Mouse (Mus musculus) liver, adult 2 months (tissue): ENCODE measurements around the gene Ddrgk1. TPM values are rescaled to one million over a fixed set of nuclear protein-coding genes. Genes with fewer than 3 reads are reported as not detected.
A peak's percentile ranks its signal among the peaks of the same experiment; 100 is the strongest.

ENCODE experiments used
- DNase-seq: peaks from one replicate; pipeline ENCODE4 v3.0.0-alpha.2; 2011; ENCODE audit warnings: low read depth, low spot score; ENCODE audit errors: extremely low read depth
- H3K27ac ChIP-seq: fragments of 200-500 bp; replicated peaks from 2 replicates; pipeline ENCODE4 v1.5.1; 2012; ENCODE audit warnings: low read depth, mild to moderate bottlenecking, control low read depth, inconsistent platforms, low read length; ENCODE audit not compliant: insufficient read depth
- H3K27me3 ChIP-seq: fragments of 200-500 bp; 2 replicates; pipeline ENCODE4 v1.6.1; 2012; ENCODE audit warnings: mild to moderate bottlenecking, moderate library complexity, low read length, inconsistent platforms; ENCODE audit not compliant: control insufficient read depth, insufficient read depth
- H3K36me3 ChIP-seq: fragments of 200-500 bp; 2 replicates; pipeline ENCODE4 v1.6.1; 2012; ENCODE audit warnings: low read length, inconsistent platforms; ENCODE audit not compliant: control insufficient read depth, insufficient read depth
- H3K4me1 ChIP-seq: fragments of 200-500 bp; 2 replicates; pipeline ENCODE4 v1.6.1; 2011; ENCODE audit warnings: low read length; ENCODE audit not compliant: control insufficient read depth, insufficient read depth
- H3K4me3 ChIP-seq: fragments of 200-500 bp; 2 replicates; pipeline ENCODE4 v1.5.1; 2011; ENCODE audit warnings: low read depth, mild to moderate bottlenecking, control low read depth, low read length, moderate library complexity; ENCODE audit not compliant: insufficient read depth
- H3K79me2 ChIP-seq: fragments of 200-500 bp; 2 replicates; pipeline ENCODE4 v1.6.1; 2012; ENCODE audit warnings: inconsistent platforms, mild to moderate bottlenecking, low read length, moderate library complexity; ENCODE audit not compliant: control insufficient read depth, insufficient read depth
- H3K9ac ChIP-seq: fragments of 200-500 bp; 2 replicates; pipeline ENCODE4 v1.6.1; 2012; ENCODE audit warnings: low read depth, mild to moderate bottlenecking, control low read depth, inconsistent platforms, low read length
- CTCF ChIP-seq: fragments of 200-500 bp; IDR thresholded peaks from 2 replicates; pipeline ENCODE4 v1.5.1; 2011; ENCODE audit warnings: low read depth, low read length, control low read depth
- POLR2A ChIP-seq: fragments of 200-500 bp; IDR thresholded peaks from 2 replicates; pipeline ENCODE4 v1.6.1; 2011; ENCODE audit warnings: low read length, control low read depth; ENCODE audit not compliant: insufficient read depth; ENCODE audit errors: extremely low read depth
- WGBS: fragments of 180-500 bp; shearing (Covaris S2); methylation state at CpG from one replicate; pipeline ENCODE4 v1.1.7; 2018; 5-methylcytosine and 5-hydroxymethylcytosine counted together
- polyA plus RNA-seq: library from polyadenylated mRNA; depleted of rRNA; stranded (reverse); fragments of >200 nt; gene quantifications from 2 replicates; pipeline ENCODE4 v1.2.3, GENCODE M21; 2012
- total RNA-seq: library from RNA; depleted of rRNA; stranded (reverse); fragments of >200 nt; gene quantifications from 2 replicates; pipeline ENCODE4 v1.2.3, GENCODE M21; 2014

Gene Ddrgk1
- total and polyA plus RNA-seq, 2 experiments: 86.0 to 165 TPM

DNA sequence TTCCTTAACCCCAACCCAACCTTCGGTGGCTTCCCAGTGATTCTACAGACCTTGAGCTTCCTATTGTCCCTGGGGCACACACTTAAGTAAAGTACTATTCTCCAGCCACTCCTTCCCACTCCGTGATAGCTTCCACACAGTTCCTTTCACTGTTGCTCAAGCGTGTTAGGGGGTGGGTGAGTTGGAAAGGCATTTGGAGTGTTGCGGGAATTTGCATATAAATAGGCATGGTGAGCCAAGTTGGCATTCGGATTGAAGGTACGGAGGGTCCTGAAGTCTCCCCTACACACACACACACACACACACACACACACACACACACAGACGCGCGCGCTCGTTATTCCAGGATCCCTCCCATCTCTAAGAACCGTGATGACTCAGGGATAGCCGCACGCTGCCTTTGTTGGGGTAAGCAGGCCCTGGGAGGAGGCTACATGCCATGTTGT lies 33.4 kb upstream of the Ddrgk1 start:
- 43% methylated on average over 14 of the region's 14 CpGs for WGBS

DNA sequence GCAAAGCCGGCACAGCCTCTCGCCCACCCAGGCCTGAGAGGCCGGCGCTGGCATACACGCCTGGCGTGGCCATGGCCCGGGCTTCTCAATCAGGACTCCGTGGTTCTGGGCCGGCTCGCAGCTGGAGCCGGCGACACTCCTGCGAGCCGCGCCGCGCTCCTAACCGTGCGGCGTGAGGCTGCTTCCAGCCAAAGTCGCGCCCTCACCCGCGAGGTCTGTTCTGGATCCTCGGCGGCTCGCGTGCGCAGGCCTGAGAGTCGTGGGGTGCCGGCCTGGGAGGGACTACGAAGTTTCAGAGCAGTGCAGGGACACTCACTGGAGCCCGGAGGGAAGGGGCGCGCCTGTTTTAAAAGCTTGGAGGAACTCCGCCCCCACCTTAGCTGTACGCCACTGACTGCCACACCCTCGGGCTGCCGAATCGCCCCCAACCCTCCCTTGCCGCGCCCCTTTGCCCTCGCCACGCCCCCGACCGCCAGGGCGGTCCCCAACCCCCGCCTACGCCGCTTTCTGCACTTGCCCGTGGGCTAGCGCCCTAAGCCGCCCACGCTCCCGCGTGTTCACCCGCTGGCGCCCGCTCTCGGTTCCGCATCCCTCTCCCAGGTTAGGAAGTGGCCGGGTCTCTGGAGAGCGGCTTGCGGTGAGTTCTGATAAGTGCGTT lies 32.8 kb upstream of the Ddrgk1 start, which contains the start of gene Slc4a11:
TSS of gene Slc4a11 (minus strand) at position 367 of the 658 bp plus-strand sequence.
- Histone ChIP-seq H3K27me3 (peaks cover 19% of the 10 kb centered on the region), H3K4me1 (peaks cover 5% of the 10 kb centered on the region; the same call in 1 of the 2 replicates), H3K4me3 (peak within 1 kb of the TSS; percentile 50; the same call in 1 of the 2 replicates), H3K79me2 (no peaks in the 10 kb centered on the region), H3K27ac (no peak within 1 kb of the TSS), H3K36me3 (no peaks in the 10 kb centered on the region), H3K9ac (no peak within 1 kb of the TSS)
- TF ChIP-seq CTCF (no peak), POLR2A (no peak)
- WGBS: 1% methylated on average over 60 of the region's 65 CpGs
- DNase-seq: no peak

More for the DNA sequence above, 33.4 kb upstream of the Ddrgk1 start:
- Histone ChIP-seq H3K27me3 (peaks cover 19% of the 10 kb centered on the region), H3K27ac (no peak overlapping the region), H3K4me1 (peaks cover 5% of the 10 kb centered on the region; the same call in 1 of the 2 replicates), H3K79me2 (no peaks in the 10 kb centered on the region), H3K4me3 (peak overlapping the region; percentile 50; the same call in 1 of the 2 replicates), H3K9ac (no peak overlapping the region), H3K36me3 (no peaks in the 10 kb centered on the region)
- TF ChIP-seq POLR2A (no peak), CTCF (no peak)
- no peak for DNase-seq

DNA sequence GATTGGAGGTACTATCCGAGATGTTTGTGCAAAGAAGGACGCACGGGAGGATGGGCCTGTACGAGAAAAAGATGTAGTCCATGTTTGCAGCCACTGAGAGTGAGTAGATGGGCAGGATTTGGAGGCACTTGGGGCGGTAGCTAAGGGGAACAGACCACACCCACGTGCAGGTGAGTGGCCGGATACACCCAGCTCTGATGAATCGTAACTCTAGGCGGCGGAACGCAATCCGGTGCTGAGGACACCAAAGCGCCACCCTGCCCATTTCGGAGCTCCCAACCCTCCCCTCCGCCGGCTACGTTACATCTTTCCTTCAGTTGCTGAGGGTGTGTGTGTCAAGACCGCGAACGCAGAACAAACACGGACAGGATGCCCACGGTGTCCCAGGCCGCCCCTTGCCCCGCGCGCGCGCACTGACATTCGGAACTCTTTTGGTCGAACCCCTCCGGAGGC lies 32.3 kb upstream of the Ddrgk1 start:
- no peak overlapping the region for H3K27ac ChIP-seq

DNA sequence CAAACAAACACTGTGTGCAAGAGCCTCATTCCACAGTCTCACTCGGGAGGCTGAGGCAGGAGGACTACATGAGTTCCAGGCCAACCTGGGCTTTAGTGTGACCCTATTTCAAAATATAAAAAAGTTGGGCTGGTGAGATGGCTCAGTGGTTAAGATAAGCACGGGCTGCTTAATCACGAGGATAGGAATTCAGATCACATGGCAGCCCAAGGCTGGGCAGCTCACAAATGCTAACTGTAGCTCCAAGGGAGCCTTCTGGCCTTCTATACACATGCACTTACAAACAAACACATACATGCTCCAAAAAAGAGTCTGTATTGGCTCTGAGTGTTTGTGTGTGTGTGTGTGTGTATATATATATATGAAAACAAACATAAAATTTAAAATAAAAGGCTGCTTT lies 29.1 kb upstream of the Ddrgk1 start:
- 60% methylated on average over 3 of the region's 3 CpGs for WGBS

More for the DNA sequence above, 32.3 kb upstream of the Ddrgk1 start:
- no peak overlapping the region for H3K9ac ChIP-seq
- 3% methylated on average over 31 of the region's 31 CpGs for WGBS
- no peaks in the 10 kb centered on the region for H3K36me3 ChIP-seq
- peaks cover 19% of the 10 kb centered on the region for H3K27me3 ChIP-seq
- DNase-seq: no peak
- H3K79me2 ChIP-seq: no peaks in the 10 kb centered on the region
- peak overlapping the region; percentile 50; the same call in 1 of the 2 replicates for H3K4me3 ChIP-seq
- H3K4me1 ChIP-seq: peaks cover 5% of the 10 kb centered on the region; the same call in 1 of the 2 replicates
- TF ChIP-seq POLR2A (no peak), CTCF (no peak)

DNA sequence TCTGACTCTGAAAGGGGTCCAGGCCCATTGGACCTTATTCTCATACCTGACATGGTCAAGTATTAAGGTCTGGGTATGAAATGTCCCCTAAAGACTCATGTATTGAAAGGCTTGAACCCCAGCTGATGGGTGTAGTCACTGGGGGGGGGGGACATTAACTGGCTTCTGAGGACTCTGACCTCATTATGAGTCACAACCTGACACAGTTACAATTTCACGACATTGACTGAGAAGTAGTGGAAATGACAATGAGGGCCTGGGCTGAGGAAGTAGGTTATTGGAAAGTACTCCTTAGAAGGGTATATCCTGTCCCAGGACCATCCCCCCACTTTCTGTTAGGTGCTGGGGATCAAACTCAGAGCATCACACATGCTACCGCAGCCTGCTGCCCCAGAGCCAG lies 24.6 kb upstream of the Ddrgk1 start:
- Histone ChIP-seq H3K4me1 (no peaks in the 10 kb centered on the region), H3K79me2 (no peaks in the 10 kb centered on the region), H3K27ac (no peak overlapping the region), H3K27me3 (no peaks in the 10 kb centered on the region), H3K4me3 (no peak overlapping the region), H3K9ac (no peak overlapping the region), H3K36me3 (no peaks in the 10 kb centered on the region)
- no peak for DNase-seq
- TF ChIP-seq CTCF (no peak), POLR2A (no peak)
- WGBS: 56% methylated on average over 2 of the region's 2 CpGs

More for the DNA sequence above, 29.1 kb upstream of the Ddrgk1 start:
- no peaks in the 10 kb centered on the region for H3K79me2 ChIP-seq
- no peak overlapping the region for H3K9ac ChIP-seq
- no peak for DNase-seq
- no peak overlapping the region for H3K4me3 ChIP-seq
- TF ChIP-seq CTCF (no peak), POLR2A (no peak)
- H3K27ac ChIP-seq: no peak overlapping the region
- H3K4me1 ChIP-seq: peaks cover 5% of the 10 kb centered on the region; the same call in 1 of the 2 replicates
- no peaks in the 10 kb centered on the region for H3K36me3 ChIP-seq
- H3K27me3 ChIP-seq: peaks cover 19% of the 10 kb centered on the region

DNA sequence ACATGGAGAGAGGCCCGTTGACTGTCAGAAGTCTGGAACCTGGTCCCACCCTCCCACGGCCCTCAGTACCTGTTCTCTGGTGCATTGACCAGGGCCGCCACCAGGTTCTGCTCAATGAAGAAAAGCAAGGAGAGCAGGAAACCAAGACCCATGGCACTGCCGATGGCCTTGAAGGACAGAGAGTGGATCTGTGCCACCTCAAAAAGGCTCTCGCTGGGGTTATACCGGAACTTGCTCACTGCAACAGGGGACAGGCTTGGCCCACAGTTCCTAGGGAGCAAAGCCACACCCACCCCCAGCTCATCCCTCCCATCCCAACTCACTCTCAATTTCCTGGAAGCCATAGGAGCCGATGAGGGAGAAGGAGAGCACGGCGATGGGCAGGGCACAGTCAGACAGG lies 21.0 kb upstream of the Ddrgk1 start:
- H3K36me3 ChIP-seq: peaks cover 1% of the 10 kb centered on the region; the same call in 1 of the 2 replicates
- 89% methylated on average over 9 of the region's 9 CpGs for WGBS
- H3K79me2 ChIP-seq: no peaks in the 10 kb centered on the region
- no peak overlapping the region for H3K9ac ChIP-seq
- DNase-seq: no peak
- no peaks in the 10 kb centered on the region for H3K4me1 ChIP-seq
- no peak overlapping the region for H3K4me3 ChIP-seq
- H3K27ac ChIP-seq: no peak overlapping the region
- TF ChIP-seq CTCF: no peak
- TF ChIP-seq POLR2A: no peak
- H3K27me3 ChIP-seq: no peaks in the 10 kb centered on the region
